Mouse (Mus musculus) spleen, adult 2 months (tissue): Measurements from ENCODE around the gene Dock8.

Experiments used
- CTCF ChIP-seq: fragments of 200-500 bp; IDR thresholded peaks from 2 replicates; pipeline ENCODE4 v1.5.1; 2011; ENCODE audit warnings: mild to moderate bottlenecking, inconsistent platforms; ENCODE audit not compliant: insufficient read depth, insufficient read length, insufficient replicate concordance; ENCODE audit errors: extremely low read depth
- POLR2A ChIP-seq: fragments of 200-500 bp; IDR thresholded peaks from 2 replicates; pipeline ENCODE4 v1.6.1; 2011; ENCODE audit warnings: low read depth, low read length, inconsistent platforms

DNA sequence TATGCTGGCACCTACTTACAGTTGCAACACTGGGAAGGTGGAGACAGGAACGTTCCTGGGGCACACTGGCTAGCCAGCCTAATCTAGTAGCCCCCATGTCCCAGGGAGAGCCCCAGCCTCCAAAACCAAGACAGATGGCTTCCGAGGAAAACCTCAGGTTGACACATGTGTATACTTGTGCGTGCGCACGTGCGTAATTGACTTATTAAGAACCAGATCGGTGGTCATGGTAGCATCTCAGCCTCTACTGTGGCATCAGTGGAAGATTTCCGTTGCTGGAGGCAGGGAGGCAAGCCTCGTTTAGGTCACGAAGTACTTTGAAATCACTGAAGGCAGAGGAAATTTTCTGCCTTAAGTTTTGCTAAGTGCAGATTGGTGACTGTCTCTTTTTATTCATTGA lies 56.9 kb downstream of the Dock8 start:
- TF ChIP-seq POLR2A (no peak), CTCF (no peak)
